Mouse (Mus musculus) small intestine, adult 10 weeks (tissue): Measurements from ENCODE around the gene Tgfbr3. TPM values are rescaled to one million over a fixed set of nuclear protein-coding genes. Genes with fewer than 3 reads are reported as not detected.

ENCODE experiments used
- polyA plus RNA-seq: library from polyadenylated mRNA; stranded (reverse); fragments of 350-450 nt; fragmentation: Illumina TruSeq; extraction: RNeasy Lipid Tissue Mini Kit (QIAGEN cat#74804); gene quantifications from one replicate; pipeline ENCODE4 v1.2.3, GENCODE M21; 2014; ENCODE audit warnings: low replicate concordance

Tgfbr3 gene
- polyA plus RNA-seq: 6.8 TPM

DNA sequence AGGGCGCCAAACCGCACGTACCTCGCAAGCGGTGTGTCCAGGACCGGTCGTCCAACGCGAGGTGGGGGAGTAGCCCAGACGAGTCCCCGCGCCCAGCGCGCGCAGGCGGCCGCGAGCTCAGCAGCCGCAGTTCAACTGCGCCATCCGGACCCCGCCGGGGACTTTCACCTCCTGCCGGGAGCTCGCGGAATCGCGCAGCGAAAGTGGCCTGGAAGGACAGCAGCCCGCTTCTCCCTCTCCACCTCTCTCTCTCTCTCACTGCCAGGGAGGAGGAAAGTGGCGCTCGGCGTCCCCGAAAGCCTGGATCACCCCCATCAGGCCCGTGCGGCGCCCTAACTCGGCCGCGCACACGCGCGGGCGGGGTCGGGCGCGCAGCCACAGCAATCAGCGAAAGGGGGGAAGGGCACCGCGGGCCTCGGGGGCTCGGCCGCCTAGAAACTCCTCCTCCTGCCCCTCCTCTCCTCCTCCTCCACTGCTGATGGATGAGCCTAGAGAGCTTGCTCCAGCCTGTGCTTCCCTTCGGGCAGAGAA lies at the start of gene Tgfbr3:
Tgfbr3 (minus strand) TSS at position 396 of the 531 bp plus-strand sequence.

DNA sequence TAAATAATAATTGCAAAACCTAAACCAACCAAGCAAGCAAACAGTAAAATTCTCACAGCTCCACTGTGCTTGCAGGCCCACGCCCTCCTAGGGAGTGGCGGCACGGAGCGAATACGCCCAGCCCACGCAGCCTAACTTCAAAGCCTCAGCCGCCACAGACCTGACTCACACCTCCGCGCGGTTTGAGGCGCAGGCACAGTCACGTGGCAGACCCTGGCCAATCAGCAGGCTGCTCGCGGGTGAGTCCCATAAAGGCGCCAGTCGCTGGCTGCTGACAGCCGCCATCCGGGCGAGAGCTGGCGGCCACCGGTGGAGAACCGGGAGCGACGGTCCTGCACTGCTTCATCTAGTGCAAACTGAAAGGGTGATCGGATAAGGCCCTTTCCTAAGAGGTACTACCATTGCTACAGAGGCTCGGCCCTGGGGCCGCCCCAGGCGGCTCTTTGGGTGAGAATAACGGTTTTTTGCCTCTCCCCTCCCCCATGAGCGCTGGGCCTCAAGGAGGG lies 41.5 kb upstream of the Tgfbr3 start, which contains the start of gene Brdt:
Brdt (plus strand) TSS at position 244 of the 506 bp plus-strand sequence.

Other genes starting within 250 kb of the Tgfbr3 start
- gene Brdt, start 41.5 kb upstream of the Tgfbr3 start, polyA plus RNA-seq: 1.1 TPM
- 1.2 TPM for gene Ephx4, start 113.1 kb upstream of the Tgfbr3 start, polyA plus RNA-seq
- gene Lpcat2b, start 141.9 kb upstream of the Tgfbr3 start, polyA plus RNA-seq: not detected
- gene Btbd8, start 148.4 kb upstream of the Tgfbr3 start, polyA plus RNA-seq: 7.9 TPM
- not detected for gene Gm42669, start 218.0 kb upstream of the Tgfbr3 start, polyA plus RNA-seq
- 0.22 TPM for gene 1700028K03Rik, start 245.1 kb upstream of the Tgfbr3 start, polyA plus RNA-seq